Mouse (Mus musculus) heart, adult 11 months (tissue): ENCODE measurements at regions not wholly inside any gene's neighbourhood (a gene's known extent, or its start where the extent isn't known, plus 50 kb on each side); places are given as distances from the start of the nearest gene placed in this dataset.

Experiments used
- DNase-seq: peaks from one replicate; pipeline ENCODE4 v3.0.0; 2022

GRCm38 (mm10) chr4:33696969-33697368, 227.4 kb upstream of the Cnr1 start:
- no peak for DNase-seq

GRCm38 (mm10) chr4:33702028-33702666, 222.2 kb upstream of the Cnr1 start:
- DNase-seq: no peak

- DNase-seq: no peak
Observed at GRCm38 (mm10) chr4:33705722-33706121, 218.7 kb upstream of the Cnr1 start.

GRCm38 (mm10) chr4:33706785-33707184, 217.6 kb upstream of the Cnr1 start:
- no peak for DNase-seq

GRCm38 (mm10) chr4:33716475-33717117, 207.8 kb upstream of the Cnr1 start:
- no peak for DNase-seq

- no peak for DNase-seq
Observed at GRCm38 (mm10) chr4:33720972-33721371, 203.4 kb upstream of the Cnr1 start.

- DNase-seq: peak; percentile 62
Observed at GRCm38 (mm10) chr4:33721971-33722370, 202.4 kb upstream of the Cnr1 start.

- DNase-seq: peak; percentile 80
Observed at GRCm38 (mm10) chr4:33731837-33732236, 192.6 kb upstream of the Cnr1 start.

- DNase-seq: peak; percentile 90
Observed at GRCm38 (mm10) chr4:33734923-33735322, 189.5 kb upstream of the Cnr1 start.

- DNase-seq: peak; percentile 87
Observed at GRCm38 (mm10) chr4:33735442-33735966, 188.9 kb upstream of the Cnr1 start.

GRCm38 (mm10) chr4:33736061-33736701, 188.2 kb upstream of the Cnr1 start:
- DNase-seq: peak; percentile 91

GRCm38 (mm10) chr4:33737337-33737736, 187.1 kb upstream of the Cnr1 start:
- DNase-seq: no peak

- DNase-seq: peak; percentile 64
Observed at GRCm38 (mm10) chr4:33737859-33738417, 186.5 kb upstream of the Cnr1 start.

- DNase-seq: peak; percentile 60
Observed at GRCm38 (mm10) chr4:33739211-33739904, 185.0 kb upstream of the Cnr1 start.

GRCm38 (mm10) chr4:33740982-33741381, 183.4 kb upstream of the Cnr1 start:
- peak; percentile 86 for DNase-seq

- no peak for DNase-seq
Observed at GRCm38 (mm10) chr4:33745180-33745579, 179.2 kb upstream of the Cnr1 start.

- DNase-seq: peak; percentile 94
Observed at GRCm38 (mm10) chr4:33747316-33747895, 177.0 kb upstream of the Cnr1 start.

- no peak for DNase-seq
Observed at GRCm38 (mm10) chr4:33767721-33768120, 156.7 kb upstream of the Cnr1 start.

GRCm38 (mm10) chr4:33786027-33786426, 138.4 kb upstream of the Cnr1 start:
- no peak for DNase-seq

GRCm38 (mm10) chr4:33786958-33787357, 137.4 kb upstream of the Cnr1 start:
- no peak for DNase-seq

GRCm38 (mm10) chr4:33793398-33793797, 131.0 kb upstream of the Cnr1 start:
- DNase-seq: no peak

- peak; percentile 40 for DNase-seq
Observed at GRCm38 (mm10) chr4:33795461-33795860, 128.9 kb upstream of the Cnr1 start.

GRCm38 (mm10) chr4:33797964-33798363, 126.4 kb upstream of the Cnr1 start:
- DNase-seq: no peak
